Mouse (Mus musculus) inflammation-experienced regulatory T-cells (primary cell): ENCODE results near the gene Ednrb. TPM values are rescaled to one million over a fixed set of nuclear protein-coding genes. Genes with fewer than 3 reads are reported as not detected.

ENCODE experiments used
- polyA plus RNA-seq, 2 experiments: library from polyadenylated mRNA; unstranded; fragments of 100-300 nt; shearing (Covaris generic); gene quantifications; one replicate each; pipeline ENCODE4 v1.2.1; 2017

The Ednrb gene
- not detected for polyA plus RNA-seq

GRCm38 (mm10) chr14:103844011-103844549 lies at the start of gene Ednrb:
Gene Ednrb (minus strand): TSS chr14:103844402.

Other genes with a start within 250 kb of the Ednrb start
- gene Slain1, start 194.2 kb downstream of the Ednrb start, polyA plus RNA-seq: 100 to 1,000 TPM in 1 of 2 experiments, 10 to 100 TPM in 1; 92.8 to 113 TPM